ENCODE assay signal across 8 mouse cellular contexts in the genomic region with DNA sequence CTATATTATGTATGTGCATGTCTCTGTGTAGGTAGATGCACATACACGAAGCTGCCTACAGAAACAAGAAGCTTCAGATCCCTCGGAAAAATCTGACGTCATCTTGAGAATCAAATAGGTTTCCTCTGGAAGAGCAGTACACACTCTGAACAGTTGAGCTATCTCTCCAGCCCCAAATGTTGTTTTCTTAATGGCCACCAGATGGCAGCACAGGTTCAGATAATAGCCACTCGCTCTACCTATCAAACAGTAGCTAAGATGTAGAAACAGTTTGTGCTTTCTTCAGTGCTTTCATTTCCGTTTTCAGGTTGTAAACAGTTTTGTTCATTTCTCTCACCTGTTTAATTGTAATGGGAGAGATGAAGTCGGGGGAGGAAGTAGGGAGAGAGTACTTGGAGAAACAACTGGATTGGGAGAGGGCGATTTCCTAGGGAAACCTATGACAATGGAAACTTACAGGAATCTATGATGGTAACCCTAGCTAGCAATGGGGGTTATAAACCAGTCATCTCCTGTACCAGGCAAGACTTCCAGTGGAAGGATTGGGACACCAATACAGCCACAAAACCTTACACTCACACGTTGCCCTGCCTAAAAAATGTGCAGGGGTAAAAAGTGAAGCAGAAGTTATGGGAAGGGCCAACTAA. TPM values are rescaled to one million over a fixed set of nuclear protein-coding genes. Genes with fewer than 3 reads are reported as not detected.
A peak's percentile ranks its signal among the peaks of the same experiment; 100 is the strongest.
DNase-seq lines count a peak whose midpoint lies in the region; ATAC-seq lines count a peak whose summit lies in the region.

No protein-coding gene starts in this region.

- WGBS in heart, embryonic 14.5 days, result 22% methylated on average over 8 of the region's 8 CpGs
- WGBS in liver, embryonic 16.5 days (ENCODE audit: insufficient replicate concordance), result 13% methylated on average over 8 of the region's 8 CpGs
- WGBS in neural tube, embryonic 15.5 days, result 26% methylated on average over 8 of the region's 8 CpGs

- H3K4me2 ChIP-seq in heart, embryonic 14.5 days (ENCODE audit: low read length), result peak overlapping the region; percentile 27; the same call in 1 of the 2 replicates
- no peak overlapping the region for H3K4me2 ChIP-seq in liver, embryonic 16.5 days (ENCODE audit: low read depth, low read length)
- H3K4me2 ChIP-seq in neural tube, embryonic 15.5 days, result peak overlapping the region; percentile 36

- no peaks in the 10 kb centered on the region for H3K36me3 ChIP-seq in heart, embryonic 14.5 days (ENCODE audit: control insufficient read depth, insufficient read depth, low read length)
- no peaks in the 10 kb centered on the region for H3K36me3 ChIP-seq in liver, embryonic 16.5 days (ENCODE audit: control insufficient read depth, insufficient read depth)
- no peaks in the 10 kb centered on the region for H3K36me3 ChIP-seq in neural tube, embryonic 15.5 days

- DNase-seq in 3T3-L1 (ENCODE audit: low read depth, low spot score) (peak; percentile 92), MEL-GATA-1-ER (ENCODE audit: extremely low read depth, low read depth) (peak; percentile 37)
- DNase-seq in cerebellum, postnatal 10 days, result peak; percentile 60 to 64
- DNase-seq in kidney, postnatal 25 days, result peak; percentile 45 to 48
- no peak for DNase-seq in ovary, adult 18-20 months (ENCODE audit: low spot score)

- no peaks in the 10 kb centered on the region for H3K4me1 ChIP-seq in heart, embryonic 14.5 days (ENCODE audit: control insufficient read depth in 2 of 2, insufficient read depth in 2 of 2, low read length in 2 of 2)
- no peaks in the 10 kb centered on the region for H3K4me1 ChIP-seq in liver, embryonic 16.5 days (ENCODE audit: control insufficient read depth, low read depth, low read length)
- H3K4me1 ChIP-seq in neural tube, embryonic 15.5 days, result no peaks in the 10 kb centered on the region

- H3K9ac ChIP-seq in heart, embryonic 14.5 days (ENCODE audit: low read length), result no peak overlapping the region
- H3K9ac ChIP-seq in liver, embryonic 16.5 days (ENCODE audit: low read depth, low read length), result no peak overlapping the region
- H3K9ac ChIP-seq in neural tube, embryonic 15.5 days (replicated peaks), result 0 out of 2 replicates have a peak overlapping the region, but pooled peaks have one; percentile 21

- H3K27me3 ChIP-seq in heart, embryonic 14.5 days (ENCODE audit: control insufficient read depth, insufficient read depth, low read length), result no peaks in the 10 kb centered on the region
- no peaks in the 10 kb centered on the region for H3K27me3 ChIP-seq in liver, embryonic 16.5 days (ENCODE audit: control insufficient read depth, insufficient read depth, low read depth, low read length)
- no peaks in the 10 kb centered on the region for H3K27me3 ChIP-seq in neural tube, embryonic 15.5 days (replicated peaks)

- no peak for ATAC-seq in heart, embryonic 14.5 days (ENCODE audit: insufficient number of reproducible peaks, insufficient read depth, low FRiP score, low read depth)
- ATAC-seq in liver, embryonic 16.5 days (ENCODE audit: low read depth), result peak; percentile 45; the same call in 1 of the 2 replicates
- ATAC-seq in neural tube, embryonic 15.5 days (ENCODE audit: low FRiP score), result peak; percentile 97

- no peak overlapping the region for H3K27ac ChIP-seq in heart, embryonic 14.5 days (replicated peaks in 1 of 2; ENCODE audit: control insufficient read depth in 1 of 2, insufficient read depth in 1 of 2, low read depth in 2 of 2, low read length in 2 of 2)
- no peak overlapping the region for H3K27ac ChIP-seq in liver, embryonic 16.5 days (ENCODE audit: low read length)
- no peak overlapping the region for H3K27ac ChIP-seq in neural tube, embryonic 15.5 days (replicated peaks)

- H3K4me3 ChIP-seq in heart, embryonic 14.5 days (ENCODE audit: control insufficient read depth in 1 of 2, insufficient read depth in 1 of 2, low read depth in 1 of 2, low read length in 2 of 2), result no peak overlapping the region
- H3K4me3 ChIP-seq in liver, embryonic 16.5 days (ENCODE audit: low read depth, low read length), result no peak overlapping the region
- no peak overlapping the region for H3K4me3 ChIP-seq in neural tube, embryonic 15.5 days (replicated peaks)

- no peaks in the 10 kb centered on the region for H3K9me3 ChIP-seq in heart, embryonic 14.5 days (ENCODE audit: control insufficient read depth, low read length)
- no peaks in the 10 kb centered on the region for H3K9me3 ChIP-seq in liver, embryonic 16.5 days (replicated peaks; ENCODE audit: control insufficient read depth, low read length)
- no peaks in the 10 kb centered on the region for H3K9me3 ChIP-seq in neural tube, embryonic 15.5 days (replicated peaks)

RNA-seq across cellular contexts. Expression of a gene that starts 8.2 kb away (rescaled TPM):
- polyA plus RNA-seq in heart, embryonic 14.5 days (2014; fragmentation: Nextera tagmentation; extraction: Ambion mirVana), result not detected in 2 replicates
- not detected in 2 replicates for polyA plus RNA-seq in liver, embryonic 16.5 days (2015; fragmentation: Nextera tagmentation; extraction: Ambion mirVana)
- polyA plus RNA-seq in neural tube, embryonic 15.5 days (2015; fragmentation: Nextera tagmentation; extraction: Ambion mirVana), result not detected in 2 replicates

RNA-seq across cellular contexts. Expression of a gene that starts 27.0 kb away (rescaled TPM):
- polyA plus RNA-seq in heart, embryonic 14.5 days (2014; fragmentation: Nextera tagmentation; extraction: Ambion mirVana), result not detected in 2 replicates
- polyA plus RNA-seq in liver, embryonic 16.5 days (2015; fragmentation: Nextera tagmentation; extraction: Ambion mirVana), result not detected in 2 replicates
- polyA plus RNA-seq in neural tube, embryonic 15.5 days (2015; fragmentation: Nextera tagmentation; extraction: Ambion mirVana), result not detected in 2 replicates
